Mouse (Mus musculus): ENCODE results near the gene Olfr71.

DNA sequence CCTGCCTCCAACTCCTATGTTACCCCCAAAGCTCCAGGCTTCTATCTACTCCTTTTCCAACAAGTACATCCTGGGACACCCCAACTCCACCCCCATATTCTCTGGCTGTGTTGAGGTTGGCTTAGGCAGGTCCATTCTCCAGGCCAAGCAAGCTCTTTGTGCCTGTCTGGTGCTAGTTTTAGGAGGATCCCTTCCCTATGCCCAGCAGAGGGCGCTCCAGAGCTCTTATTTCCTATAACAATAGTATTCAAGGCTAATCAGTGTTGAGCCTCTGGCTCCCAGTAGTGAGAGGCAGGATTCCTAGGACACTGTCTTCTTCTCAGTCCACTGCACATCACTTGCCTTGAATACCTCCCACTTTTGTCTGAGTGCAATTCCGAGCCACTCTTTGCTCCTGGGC, 38.0 kb downstream of the Olfr71 start:
- TF ChIP-seq CEBPB (IDR thresholded peaks at IDR 0.05; ENCODE audit: low read depth) (no peak), CTCF (IDR thresholded peaks at IDR 0.05; ENCODE audit: control insufficient read depth, insufficient read depth, insufficient read length) (peak; percentile 50), USF1 (IDR thresholded peaks at IDR 0.05; ENCODE audit: low read depth) (no peak), MAX (IDR thresholded peaks at IDR 0.05) (no peak)

All from C2C12 (cell line).